Mouse (Mus musculus) natural killer cell, adult 2 months (primary cell): ENCODE results near the gene Lekr1.

ENCODE experiments used
- DNase-seq, 2 experiments: peaks; one replicate each; pipeline ENCODE4 v3.0.0; 2022; ENCODE audit warnings: low spot score in 2 of 2

The Lekr1 gene

DNA sequence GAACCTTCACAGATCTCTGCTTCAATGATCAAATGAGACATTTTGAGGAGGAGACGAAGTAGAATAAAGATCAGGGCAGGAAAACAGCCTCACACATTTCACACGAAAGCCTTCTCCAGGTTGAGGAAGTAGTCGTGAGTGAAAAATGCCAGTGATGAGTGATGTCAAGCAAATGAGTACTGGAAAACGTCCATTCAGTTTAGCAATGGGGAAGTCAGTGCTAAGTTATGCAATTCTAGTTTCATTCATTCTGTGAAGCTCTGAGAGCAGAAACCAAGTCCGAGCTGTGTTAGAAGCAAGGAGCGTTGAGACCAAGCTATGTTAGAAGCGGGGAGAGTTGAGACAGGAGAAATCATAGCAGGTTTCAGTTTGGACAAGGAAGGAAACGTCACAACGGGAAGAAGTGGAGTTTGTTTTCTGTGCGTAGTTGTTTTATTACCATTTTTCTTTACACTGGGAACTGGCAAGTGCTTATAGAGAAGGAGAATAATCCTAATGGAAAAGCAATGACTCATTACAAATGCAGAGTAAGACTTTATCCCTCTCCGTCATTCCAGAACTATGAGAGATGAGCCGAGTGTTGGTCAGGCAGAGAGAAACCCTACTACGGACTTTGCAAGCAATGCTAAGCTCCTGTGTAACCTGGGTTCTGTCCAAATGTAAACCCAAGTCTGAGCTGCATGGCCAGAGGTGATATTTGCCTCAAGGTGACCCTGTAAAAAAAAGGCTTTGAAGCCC lies 207.2 kb downstream of the Lekr1 start:
- no peak for DNase-seq
